Mouse (Mus musculus): ENCODE results near the gene Fance. TPM values are rescaled to one million over a fixed set of nuclear protein-coding genes. Genes with fewer than 3 reads are reported as not detected.
A peak's percentile ranks its signal among the peaks of the same experiment; 100 is the strongest.
"Not testable (repeated sequence)": the region's sequence is repeated elsewhere in the genome, so short reads cannot be mapped to it uniquely, and the experiment has no call there.

Gene Fance
- total RNA-seq, 2 experiments from 2014 or later: 16.9 to 18.2 TPM

DNA sequence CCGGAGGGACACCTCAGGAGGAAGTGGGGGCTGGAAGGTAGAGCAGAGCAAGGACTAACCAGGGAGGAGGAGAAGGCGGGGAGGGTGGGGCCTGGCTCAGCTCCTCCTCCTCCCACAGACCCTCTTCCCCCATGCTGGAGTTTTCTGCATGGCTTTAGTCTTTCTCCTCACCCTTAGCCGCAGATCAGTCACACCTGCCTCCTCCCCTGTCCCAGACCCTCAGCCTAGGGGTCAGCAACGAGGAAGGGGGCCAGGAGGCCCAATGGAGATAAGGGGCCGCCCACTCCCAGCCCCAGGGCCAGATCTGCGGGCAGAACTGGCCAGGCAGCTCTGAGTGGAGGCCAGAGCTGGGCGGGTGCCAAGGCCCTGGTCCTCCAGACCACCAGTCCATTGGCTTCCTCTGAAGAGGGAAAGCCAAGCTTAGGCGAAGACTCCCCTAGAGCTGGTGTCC lies 32.0 kb downstream of the Fance start:
- DNase-seq: peak; percentile 33 to 58
- intact Hi-C loops (cut with DNase I): no loop called here

DNA sequence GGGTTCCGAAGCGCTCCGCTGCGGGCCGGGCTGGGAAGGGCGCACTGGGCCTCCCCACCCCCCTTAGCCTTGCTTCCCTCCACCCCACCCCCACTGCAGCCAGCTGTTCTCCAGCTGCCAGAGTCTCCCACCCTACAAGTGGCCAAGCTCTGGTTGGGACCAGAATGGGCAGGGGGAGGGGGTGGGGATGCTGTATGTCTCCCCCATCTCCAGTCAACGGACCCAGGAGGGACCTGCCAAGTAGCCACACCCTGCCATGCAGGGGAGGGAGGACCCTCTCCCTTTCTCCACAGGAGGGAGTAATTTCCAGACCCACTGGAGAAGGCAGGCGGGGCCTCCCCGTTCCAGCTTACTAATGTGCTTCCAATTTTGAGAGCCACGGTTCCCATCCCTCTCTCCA lies 32.6 kb downstream of the Fance start:
- intact Hi-C loops (cut with DNase I): no loop called here
- peak; percentile 64 to 74 for DNase-seq

DNA sequence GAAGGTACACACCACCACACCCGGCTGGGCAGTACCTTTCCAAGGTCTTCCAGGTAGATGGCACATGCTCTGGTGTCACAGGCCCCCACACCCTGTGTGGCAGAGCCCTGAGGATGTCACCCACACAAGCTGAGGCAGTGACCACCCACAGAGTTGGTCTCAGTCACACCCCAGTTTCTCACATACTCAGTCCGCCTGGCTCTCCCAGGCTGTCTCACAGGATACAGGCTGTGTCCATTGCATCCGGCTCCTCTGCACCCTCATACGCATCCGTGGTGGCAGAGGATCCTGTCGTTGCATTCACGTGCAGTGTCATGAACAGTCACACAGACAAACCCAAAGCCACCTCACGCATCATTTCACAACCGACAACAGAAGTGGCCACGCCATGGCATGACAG lies 34.0 kb downstream of the Fance start:
- intact Hi-C loops (cut with DNase I): no loop called here

DNA sequence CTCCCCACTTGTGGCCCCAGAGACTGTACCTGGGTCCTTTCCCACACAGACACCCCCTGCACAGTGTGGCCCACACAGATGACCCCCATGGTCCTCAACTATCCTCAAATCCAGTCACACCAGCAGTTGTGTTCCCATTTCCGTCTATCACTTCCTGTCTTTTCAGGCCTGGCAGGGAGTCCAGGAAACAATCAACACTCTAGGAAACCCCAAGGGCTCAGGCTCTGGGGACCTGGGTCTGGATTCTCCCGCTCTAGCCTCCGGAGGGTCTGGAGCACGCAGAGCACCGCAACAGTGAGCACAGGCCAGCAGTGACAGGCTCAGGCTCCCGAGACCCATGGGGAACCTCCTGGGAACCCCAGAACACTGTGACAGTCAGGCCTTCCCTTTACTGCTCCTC lies 34.9 kb downstream of the Fance start:
- intact Hi-C loops (cut with DNase I): no loop called here
- peak in 1 of 2 experiments; percentile 60 for DNase-seq

More for the DNA sequence above, 34.0 kb downstream of the Fance start:
- DNase-seq: no peak

DNA sequence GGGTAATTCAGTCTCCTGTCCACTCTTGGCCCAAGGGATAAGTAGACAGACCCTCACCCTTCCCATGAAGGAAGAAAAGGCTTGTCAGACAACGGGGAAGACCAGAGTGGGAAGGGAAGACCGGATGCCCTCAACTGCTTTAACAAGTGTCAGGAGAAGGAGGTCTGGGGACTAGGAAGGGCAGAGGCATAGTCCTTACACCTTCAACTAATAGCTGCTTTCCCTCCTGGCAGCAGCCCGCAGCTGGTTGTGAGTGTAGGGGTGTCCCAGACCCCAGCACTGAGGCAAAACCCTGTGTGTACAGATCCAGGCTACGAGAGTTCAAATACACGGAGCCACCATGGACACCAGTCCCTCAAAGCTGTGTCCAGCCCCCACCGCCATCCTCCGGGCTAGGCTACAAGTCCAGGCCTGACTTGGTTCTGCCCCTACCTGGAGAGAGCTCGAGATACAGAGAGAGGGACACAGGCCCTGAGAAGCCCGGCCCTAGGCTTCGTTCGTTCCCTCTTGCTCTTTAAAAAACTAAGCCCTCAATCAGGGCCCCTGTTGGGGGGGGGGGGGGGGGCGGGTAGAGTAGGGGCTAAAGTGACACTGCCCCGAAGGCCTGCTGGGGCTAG lies 36.1 kb downstream of the Fance start:
- intact Hi-C loops (cut with DNase I): no loop called here
- peak; percentile 31 to 32 for DNase-seq

DNA sequence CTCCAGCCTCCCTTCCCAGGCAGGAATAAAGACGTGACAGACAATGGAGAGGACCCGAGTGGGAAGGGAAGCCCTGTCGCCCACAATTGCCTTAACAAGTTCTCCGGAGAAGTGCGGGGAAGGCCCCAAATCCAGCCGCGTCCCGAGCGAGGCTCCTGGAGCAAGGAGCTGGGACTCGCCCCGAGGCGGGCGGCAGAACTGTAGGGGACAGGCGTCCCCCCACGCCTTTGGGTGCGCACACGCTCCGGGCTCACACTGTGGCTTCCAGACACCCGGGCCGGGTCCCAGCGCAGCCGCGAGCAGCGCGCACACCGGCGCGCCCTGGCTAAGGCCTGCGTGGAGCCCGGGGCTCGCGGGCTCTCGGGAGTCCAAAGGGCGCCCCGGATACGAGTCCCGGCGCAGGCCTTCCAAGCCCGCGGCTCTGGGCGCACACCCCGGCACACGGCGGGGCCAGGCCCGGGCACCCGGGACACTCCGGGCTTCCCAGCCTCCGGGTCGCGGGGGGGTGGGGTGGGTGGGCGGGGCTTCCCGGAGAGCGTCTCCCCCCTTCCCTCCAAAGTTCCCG lies 36.7 kb downstream of the Fance start:
- peak in 1 of 2 experiments; percentile 72 for DNase-seq

DNA sequence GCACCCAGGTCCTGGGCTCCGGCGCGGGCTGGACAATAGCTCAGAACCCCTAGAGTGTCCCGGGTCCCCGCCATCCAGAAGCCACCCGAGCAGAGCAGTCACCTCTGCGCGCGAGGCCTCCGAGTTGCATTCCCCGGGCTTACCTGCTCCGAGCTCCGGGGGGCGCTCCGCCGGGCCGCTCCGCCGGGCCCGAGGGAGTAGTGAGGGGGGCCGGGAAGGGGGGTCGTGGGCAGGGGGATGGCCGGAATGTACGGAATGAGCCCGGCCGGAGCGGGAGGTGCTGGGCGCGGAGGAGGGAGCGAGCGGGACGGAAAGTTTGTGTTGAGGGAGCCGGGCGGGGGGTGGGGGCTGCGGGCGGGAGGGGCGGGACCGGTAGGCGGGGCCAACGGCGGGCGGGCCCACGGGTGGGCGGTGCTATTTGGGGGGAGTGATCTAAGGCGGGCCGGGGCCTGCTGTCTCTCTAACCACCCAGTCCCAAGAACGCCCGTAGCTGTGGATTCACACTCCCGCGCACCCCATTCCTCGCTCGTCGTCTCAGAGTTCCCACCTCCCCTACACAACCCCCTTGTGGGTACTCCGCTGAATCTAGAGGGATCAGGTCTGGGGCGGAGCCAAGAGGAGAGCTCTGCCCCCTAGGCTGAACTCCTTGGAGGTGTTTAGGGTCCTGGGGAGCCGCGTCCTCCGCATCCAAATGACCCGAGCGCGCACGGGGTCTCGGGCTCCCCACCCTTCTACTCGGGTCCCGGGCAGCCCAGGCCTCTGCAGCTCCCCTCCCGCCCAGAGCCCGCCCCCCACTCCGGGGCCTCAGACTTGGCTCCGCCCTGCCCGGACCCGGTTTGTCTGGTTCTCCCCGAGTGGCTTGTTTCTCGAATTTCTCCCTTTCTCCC lies 37.4 kb downstream of the Fance start, which contains the start of gene Tead3:
TSS of gene Tead3 (minus strand) at position 352 of the 887 bp plus-strand sequence.
- intact Hi-C loops (cut with DNase I): no loop called here
- DNase-seq: peak; percentile 84 to 85

More for the DNA sequence above, 36.7 kb downstream of the Fance start:
- intact Hi-C loops (cut with DNase I): no loop called here

DNA sequence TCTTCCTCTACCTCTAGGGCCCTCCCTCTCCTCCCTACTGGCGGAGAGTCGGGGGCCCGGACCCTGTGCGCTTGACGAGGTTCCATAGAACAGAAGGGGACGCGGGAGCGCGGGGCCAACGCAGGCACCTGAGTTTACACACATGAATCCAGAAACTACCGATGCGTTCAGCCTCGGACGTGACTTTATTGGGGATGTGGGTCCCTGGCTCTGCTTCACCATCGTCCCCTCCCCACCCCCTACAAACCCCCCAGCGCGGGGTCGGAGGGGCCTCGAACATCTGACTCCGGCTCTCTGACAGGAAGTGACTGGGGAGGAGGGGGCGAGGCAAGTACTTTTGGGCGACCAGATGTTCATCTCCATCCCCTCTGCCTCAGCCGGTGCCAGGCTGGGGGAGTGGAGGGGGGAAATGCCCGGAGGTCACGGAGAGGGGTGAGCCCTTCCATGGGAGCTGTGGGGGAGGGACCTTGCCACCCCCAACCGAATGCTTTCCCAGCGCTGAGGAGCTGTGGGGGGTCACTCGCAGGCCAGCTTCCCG lies 38.1 kb downstream of the Fance start:
- DNase-seq: peak in 1 of 2 experiments; percentile 19
- intact Hi-C loops (cut with DNase I): no loop called here

DNA sequence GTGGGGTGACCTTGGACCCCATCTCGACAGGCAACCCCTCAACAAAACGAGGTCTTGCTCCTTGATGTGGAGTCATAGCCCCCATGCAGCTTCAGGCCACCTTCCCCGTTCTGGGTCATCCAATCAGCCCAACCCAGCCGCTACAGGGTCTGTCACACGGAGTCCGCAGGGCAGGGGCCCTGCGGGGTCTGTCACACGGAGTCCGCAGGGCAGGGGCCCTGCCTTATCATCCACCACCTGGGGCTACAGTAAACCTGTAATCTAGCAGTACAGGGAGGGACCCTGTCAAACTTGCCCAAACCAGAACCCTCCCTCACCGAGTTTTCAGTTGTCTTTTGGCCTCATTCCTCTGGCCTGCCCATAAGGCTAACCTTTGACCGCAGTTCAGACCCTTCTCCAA lies 38.7 kb downstream of the Fance start:
- intact Hi-C loops (cut with DNase I): no loop called here
- DNase-seq: no peak

DNA sequence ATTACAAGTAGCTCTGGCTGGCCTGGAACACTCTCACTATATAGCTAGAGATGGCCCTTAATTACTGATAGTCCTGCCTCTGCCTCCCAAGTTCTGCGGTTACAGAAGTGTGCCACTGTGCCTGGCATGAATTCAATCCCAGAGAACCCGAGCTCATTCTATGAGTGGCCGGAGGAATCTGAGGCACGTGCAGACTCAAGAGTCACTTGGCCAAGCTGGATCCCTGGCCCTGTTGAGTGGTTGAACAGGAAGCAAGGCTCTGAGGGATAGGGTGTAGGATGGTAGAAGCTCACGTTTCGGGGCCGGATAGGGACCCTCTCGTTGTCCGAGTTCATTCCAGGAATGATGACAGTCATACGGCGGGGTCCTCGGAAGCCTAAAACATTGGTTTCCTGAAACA lies 42.6 kb downstream of the Fance start:
- DNase-seq: peak; percentile 59 to 60
- intact Hi-C loops (cut with DNase I): no loop called here

DNA sequence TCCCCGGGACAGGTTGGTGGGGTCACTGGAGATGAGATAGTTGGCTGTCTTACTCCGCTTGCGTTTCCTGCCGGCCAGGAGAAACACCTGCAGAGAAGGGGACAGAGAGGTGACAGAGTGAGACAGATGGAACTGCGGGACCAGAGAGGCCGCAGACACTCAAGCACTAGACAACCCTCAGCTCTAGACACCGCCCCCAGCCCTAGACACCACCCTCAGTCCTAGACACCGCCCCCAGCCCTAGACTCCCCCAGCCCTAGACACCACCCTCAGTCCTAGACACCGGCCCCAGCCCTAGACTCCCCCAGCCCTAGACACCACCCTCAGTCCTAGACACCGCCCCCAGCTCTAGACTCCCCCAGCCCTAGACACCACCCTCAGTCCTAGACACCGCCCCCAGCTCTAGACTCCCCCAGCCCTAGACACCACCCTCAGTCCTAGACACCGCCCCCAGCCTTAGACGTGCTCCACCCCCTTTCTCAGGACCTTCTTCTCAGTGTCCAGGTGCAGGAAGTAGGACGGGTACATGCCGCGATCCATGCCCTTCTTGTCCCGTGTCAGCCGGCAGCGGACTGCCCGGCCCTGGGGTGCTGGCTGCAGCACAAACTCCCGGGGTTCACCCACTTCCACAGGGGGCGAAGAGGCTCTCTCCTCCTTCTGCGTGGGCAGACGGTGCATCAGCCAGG lies 45.4 kb downstream of the Fance start:
- DNase-seq; intact Hi-C loops (cut with DNase I): not testable (repeated sequence)

DNA sequence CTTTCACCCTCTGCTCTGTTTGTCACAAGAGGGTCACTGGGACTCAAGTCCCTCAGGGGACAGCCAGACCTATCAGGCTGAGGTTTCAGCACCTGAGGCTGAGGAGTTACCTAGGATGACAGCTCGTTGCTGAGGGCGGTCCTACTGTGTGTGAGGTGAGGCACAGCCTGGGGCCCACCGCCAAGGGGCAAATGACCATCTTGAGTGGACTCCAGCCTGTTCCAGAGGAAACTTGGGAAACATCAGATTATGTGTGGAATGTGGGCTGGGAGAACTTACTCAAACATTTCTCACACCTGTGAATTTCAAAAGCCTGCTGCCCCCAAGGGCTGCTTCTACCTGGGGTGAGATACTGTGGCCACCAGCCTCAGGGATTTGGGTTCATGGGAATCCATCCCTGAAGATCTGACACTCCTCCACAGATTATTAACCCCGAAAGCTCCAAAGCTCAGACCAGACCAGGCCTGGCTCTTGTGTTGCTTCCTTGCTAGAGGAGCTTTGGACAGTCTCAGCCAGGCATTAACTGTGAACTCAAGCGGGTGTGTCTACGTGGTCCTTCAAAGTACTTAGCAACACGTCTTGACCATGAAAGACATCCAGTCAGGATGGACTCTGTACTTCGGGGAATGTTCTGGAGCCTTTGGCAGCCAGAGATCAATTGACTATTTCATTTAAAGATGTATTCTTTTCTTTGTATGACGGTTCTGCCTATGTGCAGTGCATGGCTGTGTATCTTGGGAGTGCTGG lies 47.4 kb downstream of the Fance start:
- no peak for DNase-seq

DNA sequence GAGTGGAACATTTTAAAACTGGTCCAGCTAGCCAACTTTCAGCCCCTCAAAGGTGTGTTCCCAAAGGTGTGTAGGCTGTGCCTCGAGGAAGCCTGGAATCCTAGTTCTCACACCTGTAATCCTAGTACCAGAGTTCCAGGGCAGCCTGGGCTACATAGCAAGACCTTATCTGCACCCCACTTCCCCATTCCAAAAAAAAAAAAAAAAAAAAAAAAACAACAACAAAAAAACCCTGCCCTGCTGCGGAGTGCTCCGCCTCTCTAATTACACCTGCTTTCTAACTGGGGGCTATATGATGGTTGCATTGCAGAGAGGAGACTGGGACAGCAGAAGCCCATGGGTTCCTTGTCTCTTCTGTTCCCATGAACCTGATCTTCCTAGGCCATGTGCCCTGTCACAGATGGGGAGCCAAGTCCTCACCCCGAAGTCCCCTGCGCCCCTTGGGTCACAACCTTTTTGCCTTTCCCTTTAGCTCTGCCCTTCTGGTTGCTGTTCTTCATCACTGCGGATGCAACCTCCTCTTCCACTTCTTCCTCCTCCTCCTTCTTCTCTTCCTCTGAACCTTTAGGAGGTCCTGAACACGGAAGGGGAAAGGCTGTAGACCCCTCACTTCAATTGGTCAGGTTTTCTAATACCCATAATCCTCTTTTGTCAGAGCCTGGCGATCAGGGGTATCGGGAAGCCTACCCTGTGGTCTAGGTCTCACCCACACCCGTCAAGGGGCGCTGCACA lies 48.8 kb downstream of the Fance start:
- intact Hi-C loops (cut with DNase I): no loop called here
- DNase-seq: no peak

More for the DNA sequence above, 47.4 kb downstream of the Fance start:
- intact Hi-C loops (cut with DNase I): no loop called here

DNA sequence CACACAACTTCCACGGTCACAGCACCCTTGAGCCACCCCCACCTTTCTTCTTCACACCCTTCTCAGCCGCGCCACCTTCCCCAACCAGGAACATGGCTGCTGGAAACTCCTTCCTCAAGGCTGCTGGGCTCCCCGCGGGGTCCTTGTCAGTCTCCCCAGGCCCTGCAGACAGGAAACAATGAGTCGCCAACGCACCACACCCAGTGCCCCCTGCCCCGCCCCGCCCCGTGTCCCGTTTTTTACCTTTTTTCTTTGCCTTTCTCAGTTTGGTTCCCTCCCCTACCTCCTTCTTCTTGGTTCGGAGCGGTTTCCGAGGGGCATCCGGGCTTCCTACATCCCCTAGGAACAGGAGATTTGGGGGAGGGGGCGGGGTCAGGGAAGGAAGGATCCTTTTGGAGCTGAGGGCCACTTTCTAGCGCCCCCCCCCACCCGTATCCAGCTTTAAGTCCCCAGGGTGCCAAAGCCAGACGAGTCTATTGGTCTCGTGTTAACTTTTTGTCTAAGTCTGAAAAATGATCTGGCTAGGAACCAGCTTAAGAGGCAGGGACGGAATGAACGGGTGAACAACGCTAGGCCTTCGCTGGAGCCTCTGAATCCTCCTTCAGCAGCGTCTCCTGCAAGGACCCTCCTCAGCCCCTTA lies 49.5 kb downstream of the Fance start:
- intact Hi-C loops (cut with DNase I): no loop called here
- DNase-seq: no peak

DNA sequence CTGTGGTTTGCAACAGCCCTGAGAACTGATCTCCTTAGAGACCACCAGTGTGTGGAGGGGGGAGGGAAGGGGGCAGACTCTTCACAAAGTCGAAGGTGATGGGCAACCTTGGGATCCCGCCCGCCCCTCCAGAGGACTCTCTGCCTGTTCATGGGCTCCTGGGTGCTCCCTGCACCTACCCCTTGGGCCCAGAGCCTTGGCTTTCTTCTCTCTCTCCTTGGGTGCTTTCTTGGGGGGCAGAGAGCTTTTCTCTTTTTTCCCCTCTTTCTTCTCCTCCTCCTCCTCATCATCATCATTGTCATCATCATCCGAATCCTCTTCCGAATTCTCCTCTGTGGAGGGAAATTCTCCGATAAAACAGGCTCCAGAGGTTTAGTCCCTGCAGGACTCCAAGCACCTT lies 50.2 kb downstream of the Fance start:
- intact Hi-C loops (cut with DNase I): no loop called here
- DNase-seq: no peak

DNA sequence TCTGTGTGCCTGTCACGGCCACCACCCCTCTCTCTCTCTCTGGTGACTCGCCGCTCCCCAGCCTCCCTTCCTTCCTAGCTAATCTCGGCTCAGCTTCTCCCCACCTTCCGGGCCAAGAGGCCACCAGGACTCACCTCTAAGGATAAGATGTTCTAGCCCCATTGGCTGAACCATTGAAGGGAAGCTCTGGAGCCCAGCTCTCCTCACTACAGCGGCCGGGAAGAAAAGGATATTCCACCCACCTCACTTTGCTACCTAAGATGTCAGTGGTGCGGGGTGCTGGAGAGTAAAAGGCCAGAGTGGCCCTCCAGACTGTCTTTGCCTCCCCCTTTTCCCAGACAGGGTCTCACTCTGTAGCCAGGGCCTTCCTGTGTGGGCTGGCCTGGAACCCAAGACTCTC lies 51.8 kb downstream of the Fance start, which contains the start of gene Tulp1:
TSS of gene Tulp1 (minus strand) at position 101 of the 400 bp plus-strand sequence.
- no peak for DNase-seq
- intact Hi-C loops (cut with DNase I): no loop called here

DNA sequence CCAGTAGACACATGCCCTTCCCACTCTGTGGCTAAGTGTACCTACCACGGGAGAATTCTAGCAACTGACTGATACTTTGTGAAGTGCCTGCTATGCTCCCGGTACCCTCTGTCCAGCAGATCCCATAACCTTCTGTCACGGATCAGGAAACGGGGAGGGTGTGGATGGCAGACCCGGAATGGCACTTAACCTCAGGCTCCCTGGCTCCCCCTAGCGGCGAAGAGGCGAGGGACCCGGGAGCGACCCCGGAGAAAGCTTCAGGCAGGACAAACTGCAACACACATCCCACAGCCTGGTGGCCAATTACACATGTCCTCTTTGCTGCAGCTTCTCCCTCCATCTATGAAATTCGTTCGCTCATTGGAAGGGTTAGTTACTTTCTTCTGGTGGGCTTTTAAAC lies 55.1 kb downstream of the Fance start:
- intact Hi-C loops (cut with DNase I): loop anchor here (2.0 kb wide), 1 partner anchor 142 kb away; no protein-coding TSS in a partner anchor
- peak; percentile 79 to 91 for DNase-seq

DNA sequence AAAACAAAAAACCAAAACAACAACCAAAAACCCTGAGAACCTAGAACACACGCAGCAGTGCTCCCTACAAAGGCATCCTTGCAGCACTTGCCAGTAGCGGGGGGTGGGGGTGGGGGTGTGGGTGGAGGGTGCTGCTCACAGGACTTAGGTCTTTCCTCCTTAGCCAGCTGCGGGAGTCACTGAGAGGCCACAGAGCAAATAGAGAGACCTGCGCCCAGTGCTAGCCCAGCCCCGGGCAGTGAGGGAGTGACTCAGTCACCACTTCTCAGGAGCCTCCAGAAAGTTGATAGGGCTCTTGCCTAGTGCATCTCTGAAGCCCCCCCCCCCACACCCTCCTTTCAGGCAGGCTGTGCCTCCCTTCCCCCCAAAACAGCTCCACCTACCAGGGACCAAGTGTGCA lies 55.7 kb downstream of the Fance start:
- intact Hi-C loops (cut with DNase I): loop anchor here (2.0 kb wide), 1 partner anchor 142 kb away; no protein-coding TSS in a partner anchor
- DNase-seq: no peak

All from heart, postnatal 10 days (tissue).